Mouse (Mus musculus) bone marrow macrophage, adult 2 months (primary cell): ENCODE measurements around the gene Rab3il1.

ENCODE experiments used
- CTCF ChIP-seq: IDR thresholded peaks from 2 replicates; pipeline ENCODE4 v1.5.1; 2012; ENCODE audit warnings: low read depth, mild to moderate bottlenecking, low read length, moderate library complexity
- POLR2A ChIP-seq: IDR thresholded peaks from 2 replicates; pipeline ENCODE4 v1.6.1; 2012; ENCODE audit warnings: mild to moderate bottlenecking, low read depth, low read length, borderline replicate concordance

- TF ChIP-seq POLR2A = no peak
- no peak for TF ChIP-seq CTCF
Observed at GRCm38 (mm10) chr19:9966096-9966867, 35.2 kb upstream of the Rab3il1 start.
